Mouse (Mus musculus) E14TG2a.4 (cell line): ENCODE results near the gene Brpf3.

Source experiments
- CTCF ChIP-seq: conservative IDR thresholded peaks from 2 replicates; pipeline ENCODE4 v1.5.1; 2014; ENCODE audit warnings: low read length
- NANOG ChIP-seq: IDR thresholded peaks from 2 replicates; pipeline ENCODE4 v1.6.1; 2014; ENCODE audit warnings: borderline replicate concordance, low read length, mixed read lengths
- POU5F1 ChIP-seq: IDR thresholded peaks from 2 replicates; pipeline ENCODE4 v1.6.1; 2014; ENCODE audit warnings: low read length, borderline replicate concordance

GRCm38 (mm10) chr17:28797031-28797430 is 3.9 kb upstream of the Brpf3 start:
- TF ChIP-seq CTCF = no peak
- no peak for TF ChIP-seq POU5F1
- TF ChIP-seq NANOG = no peak
